Mouse (Mus musculus): Measurements from ENCODE around the gene Sulf2.

Gene Sulf2

GRCm38 (mm10) chr2:166083542-166084031 lies 71.9 kb downstream of the Sulf2 start:
- no peak for DNase-seq

GRCm38 (mm10) chr2:166082661-166083060 lies 72.8 kb downstream of the Sulf2 start:
- no peak for DNase-seq

GRCm38 (mm10) chr2:166082193-166082592 lies 73.3 kb downstream of the Sulf2 start:
- peak; percentile 37 for DNase-seq

- DNase-seq, result no peak
Measured at GRCm38 (mm10) chr2:166080967-166081750, 74.3 kb downstream of the Sulf2 start.

GRCm38 (mm10) chr2:166079961-166080885 lies 75.2 kb downstream of the Sulf2 start:
- DNase-seq, result no peak

- no peak for DNase-seq
Measured at GRCm38 (mm10) chr2:166079231-166079630, 76.2 kb downstream of the Sulf2 start.

GRCm38 (mm10) chr2:166077371-166077770 lies 78.1 kb downstream of the Sulf2 start:
- no peak for DNase-seq

GRCm38 (mm10) chr2:166074322-166074721 lies 81.1 kb downstream of the Sulf2 start:
- no peak for DNase-seq

GRCm38 (mm10) chr2:166073082-166073481 lies 82.4 kb downstream of the Sulf2 start:
- no peak for DNase-seq

GRCm38 (mm10) chr2:166071889-166072288 lies 83.6 kb downstream of the Sulf2 start:
- DNase-seq, result no peak

- DNase-seq, result no peak
Measured at GRCm38 (mm10) chr2:166071481-166071880, 84.0 kb downstream of the Sulf2 start.

- DNase-seq, result no peak
Measured at GRCm38 (mm10) chr2:166069738-166070137, 85.7 kb downstream of the Sulf2 start.

GRCm38 (mm10) chr2:166069164-166069563 lies 86.3 kb downstream of the Sulf2 start:
- no peak for DNase-seq

GRCm38 (mm10) chr2:166068261-166068660 lies 87.2 kb downstream of the Sulf2 start:
- no peak for DNase-seq

GRCm38 (mm10) chr2:166066434-166066833 lies 89.0 kb downstream of the Sulf2 start:
- DNase-seq, result no peak

GRCm38 (mm10) chr2:166062431-166062830 lies 93.0 kb downstream of the Sulf2 start:
- no peak for DNase-seq

GRCm38 (mm10) chr2:166062008-166062407 lies 93.5 kb downstream of the Sulf2 start:
- no peak for DNase-seq

- no peak for DNase-seq
Measured at GRCm38 (mm10) chr2:166059684-166060423, 95.6 kb downstream of the Sulf2 start.

- no peak for DNase-seq
Measured at GRCm38 (mm10) chr2:166054002-166054539, 101.4 kb downstream of the Sulf2 start.

- DNase-seq, result no peak
Measured at GRCm38 (mm10) chr2:166051966-166052365, 103.5 kb downstream of the Sulf2 start.

GRCm38 (mm10) chr2:166051421-166051820 lies 104.0 kb downstream of the Sulf2 start:
- no peak for DNase-seq

- no peak for DNase-seq
Measured at GRCm38 (mm10) chr2:166048852-166049251, 106.6 kb downstream of the Sulf2 start.

- DNase-seq, result no peak
Measured at GRCm38 (mm10) chr2:166047931-166048330, 107.5 kb downstream of the Sulf2 start.

Data from cerebellum, adult 11-12 months (tissue).